Mouse (Mus musculus) urinary bladder, postnatal 14 days (tissue): Measurements from ENCODE around the gene Pin1.
"Not testable (repeated sequence)": the region's sequence is repeated elsewhere in the genome, so short reads cannot be mapped to it uniquely, and the experiment has no call there.

Experiments used
- DNase-seq: peaks from one replicate; pipeline ENCODE4 v3.0.0; 2021; ENCODE audit warnings: low spot score

Pin1 gene

GRCm38 (mm10) chr9:20651602-20652259 is at the start of gene Pin1:
TSS of gene Pin1 (plus strand) at chr9:20652095.
- DNase-seq: peak; percentile 99

- no peak for DNase-seq
These were observed 45.6 kb upstream of the Pin1 start for GRCm38 (mm10) chr9:20606269-20606668.

GRCm38 (mm10) chr9:20607100-20607974 is 44.6 kb upstream of the Pin1 start:
- peak; percentile 83 for DNase-seq

- DNase-seq: no peak
These were observed 41.9 kb upstream of the Pin1 start for GRCm38 (mm10) chr9:20609831-20610464.

- DNase-seq: no peak
These were observed 39.9 kb upstream of the Pin1 start for GRCm38 (mm10) chr9:20611976-20612375.

- DNase-seq: no peak
These were observed 35.2 kb upstream of the Pin1 start for GRCm38 (mm10) chr9:20616685-20617084.

- no peak for DNase-seq
These were observed 20.6 kb upstream of the Pin1 start for GRCm38 (mm10) chr9:20631332-20631731.

- not testable (repeated sequence) for DNase-seq
These were observed 16.2 kb upstream of the Pin1 start for GRCm38 (mm10) chr9:20635676-20636075.

- DNase-seq: no peak
These were observed 15.6 kb upstream of the Pin1 start for GRCm38 (mm10) chr9:20636256-20636655.

- DNase-seq: no peak
These were observed 15.1 kb upstream of the Pin1 start for GRCm38 (mm10) chr9:20636790-20637189.

- no peak for DNase-seq
These were observed 13.3 kb upstream of the Pin1 start for GRCm38 (mm10) chr9:20638552-20638951.

- no peak for DNase-seq
These were observed 12.4 kb upstream of the Pin1 start for GRCm38 (mm10) chr9:20639486-20639885.

GRCm38 (mm10) chr9:20641501-20641900 is 10.4 kb upstream of the Pin1 start:
- no peak for DNase-seq

GRCm38 (mm10) chr9:20642101-20642895 is 9.6 kb upstream of the Pin1 start, which contains the start of gene Ubl5:
TSS of gene Ubl5 (plus strand) at chr9:20642878.
- DNase-seq: peak; percentile 90

- peak; percentile 88 for DNase-seq
These were observed 8.9 kb upstream of the Pin1 start for GRCm38 (mm10) chr9:20642896-20643466.

- DNase-seq: no peak
These were observed 8.1 kb upstream of the Pin1 start for GRCm38 (mm10) chr9:20643781-20644180.

GRCm38 (mm10) chr9:20644360-20645081 is 7.4 kb upstream of the Pin1 start, which contains the start of gene Fbxl12:
TSS of gene Fbxl12 (minus strand) at chr9:20644767.
- DNase-seq: peak; percentile 77

- no peak for DNase-seq
These were observed 6.8 kb upstream of the Pin1 start for GRCm38 (mm10) chr9:20645121-20645520.

GRCm38 (mm10) chr9:20652260-20652658 is 364 bp downstream of the Pin1 start:
- DNase-seq: no peak

- DNase-seq: no peak
These were observed 2.0 kb downstream of the Pin1 start for GRCm38 (mm10) chr9:20653859-20654258.

GRCm38 (mm10) chr9:20657546-20657945 is 5.7 kb downstream of the Pin1 start:
- no peak for DNase-seq
